Mouse (Mus musculus): ENCODE results near the gene Pgs1. TPM values are rescaled to one million over a fixed set of nuclear protein-coding genes. Genes with fewer than 3 reads are reported as not detected.

Pgs1 gene
- polyA plus RNA-seq, 1 experiment from 2014 or later, result 38.6 TPM

- 0 out of 2 replicates have a peak, but pooled peaks cover 2% of the 10 kb centered on the region for H3K4me1 ChIP-seq (replicated peaks; ENCODE audit: control insufficient read depth, insufficient read depth, low read length)
- no peak overlapping the region for H3K9ac ChIP-seq (ENCODE audit: low read depth, low read length)
Observed at GRCm38 (mm10) chr11:117993190-117994175, 7.4 kb downstream of the Pgs1 start.

GRCm38 (mm10) chr11:117994250-117995057 is 8.4 kb downstream of the Pgs1 start:
- WGBS, result 81% methylated on average over 9 of the region's 9 CpGs
- Histone ChIP-seq H3K4me1 (replicated peaks; ENCODE audit: control insufficient read depth, insufficient read depth, low read length) (0 out of 2 replicates have a peak, but pooled peaks cover 2% of the 10 kb centered on the region), H3K4me2 (replicated peaks; ENCODE audit: low read depth, low read length) (no peak overlapping the region), H3K27ac (ENCODE audit: low read depth, low read length) (no peak overlapping the region), H3K9ac (ENCODE audit: low read depth, low read length) (no peak overlapping the region), H3K4me3 (ENCODE audit: low read depth, low read length) (no peak overlapping the region), H3K9me3 (ENCODE audit: control insufficient read depth, low read length) (no peaks in the 10 kb centered on the region), H3K36me3 (ENCODE audit: control insufficient read depth, insufficient read depth, low read length) (no peaks in the 10 kb centered on the region), H3K27me3 (ENCODE audit: control insufficient read depth, insufficient read depth, low read length) (no peaks in the 10 kb centered on the region)
- ATAC-seq (ENCODE audit: low FRiP score) (no peak), DNase-seq (ENCODE audit: low spot score) (no peak)

More at GRCm38 (mm10) chr11:117993190-117994175, 7.4 kb downstream of the Pgs1 start:
- H3K4me2 ChIP-seq (replicated peaks; ENCODE audit: low read depth, low read length), result no peak overlapping the region
- H3K27ac ChIP-seq (ENCODE audit: low read depth, low read length), result no peak overlapping the region
- no peak overlapping the region for H3K4me3 ChIP-seq (ENCODE audit: low read depth, low read length)
- no peaks in the 10 kb centered on the region for H3K36me3 ChIP-seq (ENCODE audit: control insufficient read depth, insufficient read depth, low read length)
- DNase-seq (ENCODE audit: low spot score) (no peak), ATAC-seq (ENCODE audit: low FRiP score) (no peak)
- 79% methylated on average over 14 of the region's 14 CpGs for WGBS
- H3K9me3 ChIP-seq (ENCODE audit: control insufficient read depth, low read length), result no peaks in the 10 kb centered on the region
- no peaks in the 10 kb centered on the region for H3K27me3 ChIP-seq (ENCODE audit: control insufficient read depth, insufficient read depth, low read length)

GRCm38 (mm10) chr11:117995255-117995654 is 9.2 kb downstream of the Pgs1 start:
- H3K9ac ChIP-seq (ENCODE audit: low read depth, low read length), result no peak overlapping the region
- WGBS, result 57% methylated on average over 2 of the region's 2 CpGs

GRCm38 (mm10) chr11:117995661-117996060 is 9.6 kb downstream of the Pgs1 start:
- no peak overlapping the region for H3K27ac ChIP-seq (ENCODE audit: low read depth, low read length)
- ATAC-seq (ENCODE audit: low FRiP score), result no peak
- no peaks in the 10 kb centered on the region for H3K4me1 ChIP-seq (replicated peaks; ENCODE audit: control insufficient read depth, insufficient read depth, low read length)
- no peak overlapping the region for H3K4me3 ChIP-seq (ENCODE audit: low read depth, low read length)
- H3K4me2 ChIP-seq (replicated peaks; ENCODE audit: low read depth, low read length), result no peak overlapping the region
- H3K27me3 ChIP-seq (ENCODE audit: control insufficient read depth, insufficient read depth, low read length), result no peaks in the 10 kb centered on the region
- H3K9me3 ChIP-seq (ENCODE audit: control insufficient read depth, low read length), result no peaks in the 10 kb centered on the region
- DNase-seq (ENCODE audit: low spot score), result no peak
- H3K9ac ChIP-seq (ENCODE audit: low read depth, low read length), result no peak overlapping the region
- H3K36me3 ChIP-seq (ENCODE audit: control insufficient read depth, insufficient read depth, low read length), result no peaks in the 10 kb centered on the region
- 60% methylated on average over 3 of the region's 3 CpGs for WGBS

More at GRCm38 (mm10) chr11:117995255-117995654, 9.2 kb downstream of the Pgs1 start:
- ATAC-seq (ENCODE audit: low FRiP score), result no peak
- H3K27me3 ChIP-seq (ENCODE audit: control insufficient read depth, insufficient read depth, low read length), result no peaks in the 10 kb centered on the region
- no peak overlapping the region for H3K4me2 ChIP-seq (replicated peaks; ENCODE audit: low read depth, low read length)
- no peak for DNase-seq (ENCODE audit: low spot score)
- no peak overlapping the region for H3K4me3 ChIP-seq (ENCODE audit: low read depth, low read length)
- H3K4me1 ChIP-seq (replicated peaks; ENCODE audit: control insufficient read depth, insufficient read depth, low read length), result no peaks in the 10 kb centered on the region
- H3K27ac ChIP-seq (ENCODE audit: low read depth, low read length), result no peak overlapping the region
- no peaks in the 10 kb centered on the region for H3K36me3 ChIP-seq (ENCODE audit: control insufficient read depth, insufficient read depth, low read length)
- H3K9me3 ChIP-seq (ENCODE audit: control insufficient read depth, low read length), result no peaks in the 10 kb centered on the region

- no peak overlapping the region for H3K9ac ChIP-seq (ENCODE audit: low read depth, low read length)
- H3K27ac ChIP-seq (ENCODE audit: low read depth, low read length), result no peak overlapping the region
- H3K27me3 ChIP-seq (ENCODE audit: control insufficient read depth, insufficient read depth, low read length), result no peaks in the 10 kb centered on the region
- 25% methylated on average over 3 of the region's 3 CpGs for WGBS
- no peak overlapping the region for H3K4me3 ChIP-seq (ENCODE audit: low read depth, low read length)
- H3K4me1 ChIP-seq (replicated peaks; ENCODE audit: control insufficient read depth, insufficient read depth, low read length), result no peaks in the 10 kb centered on the region
- no peak for ATAC-seq (ENCODE audit: low FRiP score)
- DNase-seq (ENCODE audit: low spot score), result no peak
- H3K9me3 ChIP-seq (ENCODE audit: control insufficient read depth, low read length), result no peaks in the 10 kb centered on the region
- H3K4me2 ChIP-seq (replicated peaks; ENCODE audit: low read depth, low read length), result no peak overlapping the region
- no peaks in the 10 kb centered on the region for H3K36me3 ChIP-seq (ENCODE audit: control insufficient read depth, insufficient read depth, low read length)
Observed at GRCm38 (mm10) chr11:117996066-117996465, 10.0 kb downstream of the Pgs1 start.

- Histone ChIP-seq H3K9me3 (ENCODE audit: control insufficient read depth, low read length) (no peaks in the 10 kb centered on the region), H3K4me2 (replicated peaks; ENCODE audit: low read depth, low read length) (no peak overlapping the region), H3K27me3 (ENCODE audit: control insufficient read depth, insufficient read depth, low read length) (no peaks in the 10 kb centered on the region), H3K4me3 (ENCODE audit: low read depth, low read length) (no peak overlapping the region), H3K9ac (ENCODE audit: low read depth, low read length) (no peak overlapping the region), H3K4me1 (replicated peaks; ENCODE audit: control insufficient read depth, insufficient read depth, low read length) (no peaks in the 10 kb centered on the region), H3K27ac (ENCODE audit: low read depth, low read length) (no peak overlapping the region), H3K36me3 (ENCODE audit: control insufficient read depth, insufficient read depth, low read length) (no peaks in the 10 kb centered on the region)
- ATAC-seq (ENCODE audit: low FRiP score), result no peak
- WGBS, result 94% methylated on average over 2 of the region's 2 CpGs
- DNase-seq (ENCODE audit: low spot score), result no peak
Observed at GRCm38 (mm10) chr11:117997085-117997484, 11.0 kb downstream of the Pgs1 start.

GRCm38 (mm10) chr11:117998356-117998755 is 12.3 kb downstream of the Pgs1 start:
- Histone ChIP-seq H3K4me2 (replicated peaks; ENCODE audit: low read depth, low read length) (no peak overlapping the region), H3K9me3 (ENCODE audit: control insufficient read depth, low read length) (no peaks in the 10 kb centered on the region), H3K9ac (ENCODE audit: low read depth, low read length) (no peak overlapping the region), H3K4me3 (ENCODE audit: low read depth, low read length) (no peak overlapping the region), H3K27ac (ENCODE audit: low read depth, low read length) (no peak overlapping the region), H3K27me3 (ENCODE audit: control insufficient read depth, insufficient read depth, low read length) (no peaks in the 10 kb centered on the region), H3K36me3 (ENCODE audit: control insufficient read depth, insufficient read depth, low read length) (0 out of 2 replicates have a peak, but pooled peaks cover 4% of the 10 kb centered on the region), H3K4me1 (replicated peaks; ENCODE audit: control insufficient read depth, insufficient read depth, low read length) (no peaks in the 10 kb centered on the region)
- no peak for DNase-seq (ENCODE audit: low spot score)
- no peak for ATAC-seq (ENCODE audit: low FRiP score)
- 95% methylated on average over 4 of the region's 4 CpGs for WGBS

GRCm38 (mm10) chr11:117999260-117999934 is 13.3 kb downstream of the Pgs1 start:
- H3K4me3 ChIP-seq (ENCODE audit: low read depth, low read length), result no peak overlapping the region
- no peak overlapping the region for H3K9ac ChIP-seq (ENCODE audit: low read depth, low read length)
- peaks cover 8% of the 10 kb centered on the region; the same call in 1 of the 2 replicates for H3K36me3 ChIP-seq (ENCODE audit: control insufficient read depth, insufficient read depth, low read length)
- H3K27ac ChIP-seq (ENCODE audit: low read depth, low read length), result no peak overlapping the region
- no peaks in the 10 kb centered on the region for H3K9me3 ChIP-seq (ENCODE audit: control insufficient read depth, low read length)
- no peaks in the 10 kb centered on the region for H3K27me3 ChIP-seq (ENCODE audit: control insufficient read depth, insufficient read depth, low read length)
- H3K4me1 ChIP-seq (replicated peaks; ENCODE audit: control insufficient read depth, insufficient read depth, low read length), result no peaks in the 10 kb centered on the region
- ATAC-seq (ENCODE audit: low FRiP score) (no peak), DNase-seq (ENCODE audit: low spot score) (no peak)
- WGBS, result 88% methylated on average over 6 of the region's 6 CpGs
- no peak overlapping the region for H3K4me2 ChIP-seq (replicated peaks; ENCODE audit: low read depth, low read length)
